Mouse (Mus musculus) spleen, embryonic (tissue): ENCODE measurements around the gene Sobp.

ENCODE experiments used
- CTCF ChIA-PET: fragments of 350-600 bp; sonication (Branson Sonifier 250); formaldehyde crosslinking; loops from one replicate; lab custom pipeline; 2022; lab: Charles Lee

Sobp gene

GRCm38 (mm10) chr10:43174326-43175155 is at the start of gene Sobp, which contains the start of gene 9030612E09Rik:
Sobp (minus strand) TSS chr10:43174530.
9030612E09Rik (plus strand) TSS chr10:43174704.
- CTCF ChIA-PET: no interaction called here

DNA sequence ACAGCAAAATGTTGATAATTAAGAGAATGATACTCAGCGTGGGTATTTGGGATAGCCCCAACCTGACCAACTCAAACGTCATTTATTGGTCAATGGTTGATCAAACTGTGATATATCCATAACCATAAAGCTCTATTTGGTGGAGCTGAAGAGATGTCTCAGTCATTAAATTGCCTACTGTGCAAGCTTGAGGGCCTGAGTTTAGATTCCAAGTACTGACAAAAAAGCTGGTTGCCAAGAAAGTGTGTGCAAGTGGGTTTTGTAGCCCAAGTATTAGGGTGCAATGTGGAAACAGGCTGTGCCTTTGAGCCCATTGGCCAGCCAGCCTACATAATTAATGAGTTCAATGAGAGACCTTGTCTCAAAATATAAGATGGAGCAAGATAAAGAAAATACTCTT is 49.1 kb upstream of the Sobp start:
- CTCF ChIA-PET: no interaction called here

DNA sequence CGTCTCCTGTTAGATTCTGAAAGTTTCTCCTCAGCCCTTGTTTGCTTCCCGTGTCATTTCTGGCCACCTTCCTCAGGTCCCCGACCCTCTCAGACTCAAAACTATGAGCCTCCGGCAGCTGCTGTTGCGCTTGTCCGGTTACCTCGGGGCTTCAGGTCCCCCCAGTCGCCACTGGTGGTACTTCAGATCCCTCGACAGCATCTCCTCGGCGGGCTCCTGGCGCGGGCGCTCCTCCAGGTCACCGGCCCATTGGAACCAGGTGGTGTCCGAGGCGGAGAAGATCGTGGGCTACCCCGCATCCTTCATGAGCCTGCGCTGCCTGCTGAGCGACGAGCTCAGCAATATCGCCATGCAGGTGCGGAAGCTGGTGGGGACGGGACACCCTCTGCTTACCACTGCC is 47.3 kb upstream of the Sobp start:
- CTCF ChIA-PET: no interaction called here

DNA sequence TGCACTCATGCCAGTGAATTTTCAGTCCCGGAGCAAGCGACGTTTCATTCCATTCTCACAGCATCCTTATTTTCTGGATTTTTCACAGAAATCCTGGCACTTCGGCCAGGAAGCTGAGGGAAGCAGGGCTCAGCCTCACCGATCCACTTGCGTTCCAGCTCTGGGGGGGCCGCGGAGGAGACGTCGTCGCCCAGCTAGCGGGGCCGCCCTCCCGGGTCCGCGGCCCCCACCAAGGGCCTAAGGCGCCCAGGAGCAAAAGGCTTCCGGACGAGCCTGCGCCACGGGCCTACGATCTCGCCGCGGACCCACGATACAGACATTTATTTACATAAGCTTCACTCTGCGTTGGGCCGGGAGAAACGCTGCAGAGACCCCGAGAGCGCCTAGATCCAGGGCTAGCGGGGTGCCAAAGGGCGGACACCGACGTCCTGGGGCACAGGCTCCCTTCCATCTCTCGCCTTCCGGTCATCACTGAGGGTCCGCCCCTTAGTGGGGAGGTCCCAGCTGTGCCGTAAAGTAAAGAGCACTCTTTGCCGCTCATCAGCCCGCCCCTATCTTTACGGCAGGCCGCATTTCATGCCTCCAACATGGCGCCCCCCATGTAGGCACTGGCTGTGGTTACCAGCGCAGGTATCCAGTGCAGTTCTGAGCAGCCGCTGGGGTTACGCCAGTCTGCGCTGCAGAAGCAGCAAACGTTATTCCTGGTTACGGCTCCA is 46.7 kb upstream of the Sobp start, which contains the start of gene Pdss2:
Gene Pdss2 (plus strand): TSS at position 577 of the 716 bp plus-strand sequence.
- CTCF ChIA-PET: interaction anchor here (0.6 kb wide), 1 partner anchor 151 kb away, joined by 4 read pairs; no protein-coding TSS in a partner anchor

DNA sequence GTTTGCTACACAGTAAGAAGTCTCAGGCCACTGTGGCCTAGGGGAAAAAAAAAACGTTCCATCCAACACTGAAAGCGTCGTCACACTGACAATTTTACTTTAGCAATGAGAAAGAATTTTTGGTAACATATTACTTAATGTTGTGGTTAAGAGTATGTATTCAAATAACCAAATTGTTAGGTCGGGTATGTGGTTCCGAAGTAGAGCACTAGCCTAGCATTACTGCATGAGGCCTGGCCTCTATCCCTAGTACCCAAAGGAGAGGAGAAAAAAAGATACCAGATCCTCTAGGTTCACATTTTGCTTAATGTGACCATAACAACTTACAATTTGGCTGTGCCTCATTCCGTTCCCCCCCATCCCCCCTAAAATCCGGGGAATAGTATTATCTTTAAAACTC is 46.1 kb upstream of the Sobp start:
- CTCF ChIA-PET: interaction anchor here (0.6 kb wide), 1 partner anchor 151 kb away, joined by 4 read pairs; no protein-coding TSS in a partner anchor

DNA sequence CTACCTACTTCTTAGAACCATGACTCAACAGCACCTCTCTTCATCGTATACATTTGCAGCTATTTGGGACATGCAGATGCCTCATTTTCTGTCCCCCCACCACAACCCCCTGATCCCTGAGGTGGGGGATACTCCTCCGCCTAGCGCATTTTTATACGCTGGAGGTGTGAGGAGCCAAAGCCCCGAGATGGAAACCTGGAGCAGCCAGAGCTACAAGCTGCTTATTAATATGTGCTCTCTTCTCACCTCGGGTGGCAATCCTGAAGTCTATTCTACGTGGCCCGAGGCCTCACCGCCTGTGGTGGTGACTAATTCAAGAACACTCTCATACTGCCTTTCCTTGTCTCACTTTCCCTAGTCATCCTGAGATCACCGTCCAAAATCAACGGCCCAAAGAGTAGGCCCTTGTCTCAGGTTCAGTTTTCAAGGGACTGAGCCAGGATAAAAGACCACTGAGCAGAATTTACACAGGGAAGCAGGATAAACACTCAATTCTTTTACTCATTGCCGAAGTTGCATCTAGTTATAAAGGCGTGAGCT is 43.1 kb upstream of the Sobp start:
- CTCF ChIA-PET: no interaction called here

- CTCF ChIA-PET: no interaction called here
Observed at GRCm38 (mm10) chr10:43211866-43212265, 37.5 kb upstream of the Sobp start.

DNA sequence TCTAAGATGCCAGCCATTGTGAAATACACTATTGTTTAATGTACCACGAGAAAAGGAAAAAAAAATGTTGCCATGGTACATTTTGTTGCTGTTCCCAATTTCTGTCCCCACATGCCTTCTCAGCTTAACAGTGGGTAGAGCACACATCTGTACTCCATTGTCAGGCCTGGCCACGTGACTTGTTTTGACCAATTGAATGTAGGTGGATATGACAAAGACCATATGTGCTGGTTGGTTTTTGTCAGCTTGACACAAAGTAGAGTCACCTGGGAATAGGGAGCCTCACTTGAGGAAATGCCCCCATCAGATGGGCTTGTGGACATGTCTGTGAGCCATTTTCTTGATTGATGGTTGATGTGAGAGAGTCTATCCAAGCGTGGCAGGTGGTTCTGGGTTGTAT is 29.5 kb upstream of the Sobp start:
- CTCF ChIA-PET: interaction anchor here (0.6 kb wide), 1 partner anchor 16 kb away, joined by 3 read pairs; no protein-coding TSS in a partner anchor

DNA sequence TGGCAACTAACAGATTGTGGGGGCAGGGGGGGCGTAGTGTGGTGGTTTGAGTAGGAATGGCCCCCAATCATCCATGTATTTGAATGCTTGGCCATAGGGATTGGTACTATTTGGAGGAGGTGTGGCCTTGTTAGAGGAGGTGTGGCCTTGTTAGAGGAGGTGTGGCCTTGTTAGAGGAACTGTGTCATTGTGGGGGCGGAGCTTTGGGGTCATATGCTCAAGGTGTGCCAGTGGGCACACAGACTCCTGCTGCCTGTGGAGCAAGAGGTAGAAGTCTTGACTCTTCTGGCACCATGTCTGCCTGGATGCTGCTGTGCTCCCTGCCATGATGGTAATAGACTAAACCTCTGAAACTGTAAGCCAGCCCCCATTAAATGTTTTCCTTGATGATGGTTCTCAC is 25.9 kb upstream of the Sobp start:
- CTCF ChIA-PET: no interaction called here

- CTCF ChIA-PET: no interaction called here
Observed at GRCm38 (mm10) chr10:43180313-43180912, 6.1 kb upstream of the Sobp start.

DNA sequence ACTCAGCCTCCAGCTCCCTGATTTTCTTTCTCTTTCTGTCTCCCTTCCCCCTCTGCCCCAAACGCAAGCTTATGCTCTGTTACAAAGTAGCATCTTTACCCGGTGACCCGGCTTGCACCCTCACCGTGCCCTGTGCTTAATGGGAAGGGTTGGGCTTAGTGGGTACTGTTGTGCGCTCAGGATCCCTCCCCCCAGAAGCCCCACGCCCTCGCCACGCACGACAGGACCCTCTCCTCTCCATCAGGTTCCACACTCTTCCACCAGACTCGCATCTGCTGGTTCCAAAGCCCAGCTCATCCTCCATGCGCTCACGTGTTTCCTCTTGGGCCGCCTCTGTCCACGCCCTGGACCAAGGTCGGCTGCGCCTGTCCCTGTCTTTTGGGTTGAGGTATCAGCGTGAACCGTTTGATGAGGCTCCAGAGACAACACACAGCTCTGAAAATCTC is 849 bp upstream of the Sobp start:
- CTCF ChIA-PET: no interaction called here

- CTCF ChIA-PET: interaction anchor here (0.6 kb wide), 1 partner anchor 968 kb away, joined by 5 read pairs; no protein-coding TSS in a partner anchor
Observed at GRCm38 (mm10) chr10:43173828-43174325, 453 bp downstream of the Sobp start.

- CTCF ChIA-PET: interaction anchor here (0.6 kb wide), 1 partner anchor 969 kb away, joined by 5 read pairs; no protein-coding TSS in a partner anchor
Observed at GRCm38 (mm10) chr10:43173141-43173827, 1.0 kb downstream of the Sobp start.

GRCm38 (mm10) chr10:43172554-43172953 is 1.8 kb downstream of the Sobp start:
- CTCF ChIA-PET: no interaction called here

GRCm38 (mm10) chr10:43172066-43172465 is 2.3 kb downstream of the Sobp start:
- CTCF ChIA-PET: no interaction called here

GRCm38 (mm10) chr10:43171106-43171505 is 3.2 kb downstream of the Sobp start:
- CTCF ChIA-PET: no interaction called here

GRCm38 (mm10) chr10:43168847-43169246 is 5.5 kb downstream of the Sobp start:
- CTCF ChIA-PET: no interaction called here

- CTCF ChIA-PET: no interaction called here
Observed at GRCm38 (mm10) chr10:43166817-43167216, 7.5 kb downstream of the Sobp start.

- CTCF ChIA-PET: no interaction called here
Observed at GRCm38 (mm10) chr10:43166146-43166545, 8.2 kb downstream of the Sobp start.

DNA sequence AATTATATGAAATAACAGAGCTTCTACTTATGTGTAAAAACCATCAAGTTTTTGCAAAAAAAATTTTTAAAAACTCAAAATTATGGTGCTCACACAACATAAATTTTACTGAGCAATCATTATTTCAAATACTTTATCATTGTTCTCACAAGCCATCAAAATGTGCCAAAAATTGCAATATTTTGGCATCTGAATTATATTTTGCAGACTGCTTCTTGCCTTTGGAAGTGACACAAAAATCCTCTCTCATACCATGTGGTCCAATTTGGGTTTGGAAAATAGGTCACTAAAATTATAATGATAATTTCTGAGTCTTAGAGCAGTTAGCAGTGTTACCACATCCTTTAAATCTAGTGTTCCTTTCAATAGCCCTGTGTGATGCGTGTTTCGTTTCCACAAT is 9.9 kb downstream of the Sobp start:
- CTCF ChIA-PET: no interaction called here

DNA sequence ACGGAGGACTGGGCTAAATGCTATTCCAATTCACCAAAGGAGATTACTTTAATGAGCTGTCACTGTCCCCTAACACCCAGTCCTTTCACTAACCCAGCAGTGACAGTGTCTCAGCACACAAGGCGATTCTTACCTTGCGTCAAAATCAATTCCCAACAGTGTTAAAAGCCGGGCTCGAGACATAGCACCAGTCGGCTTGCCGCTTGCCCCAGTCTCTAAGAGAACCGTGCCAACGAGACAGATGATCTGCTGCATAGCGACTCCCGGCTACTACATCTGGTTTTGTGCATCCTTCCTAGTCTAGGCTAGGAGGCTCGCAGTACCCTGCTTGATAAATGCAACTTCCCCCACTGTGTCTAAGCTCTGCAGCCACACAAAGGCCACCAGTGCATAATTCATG is 12.0 kb downstream of the Sobp start:
- CTCF ChIA-PET: interaction anchor here (0.7 kb wide), 1 partner anchor 483 kb away, joined by 4 read pairs; no protein-coding TSS in a partner anchor
